In the genomic region with DNA sequence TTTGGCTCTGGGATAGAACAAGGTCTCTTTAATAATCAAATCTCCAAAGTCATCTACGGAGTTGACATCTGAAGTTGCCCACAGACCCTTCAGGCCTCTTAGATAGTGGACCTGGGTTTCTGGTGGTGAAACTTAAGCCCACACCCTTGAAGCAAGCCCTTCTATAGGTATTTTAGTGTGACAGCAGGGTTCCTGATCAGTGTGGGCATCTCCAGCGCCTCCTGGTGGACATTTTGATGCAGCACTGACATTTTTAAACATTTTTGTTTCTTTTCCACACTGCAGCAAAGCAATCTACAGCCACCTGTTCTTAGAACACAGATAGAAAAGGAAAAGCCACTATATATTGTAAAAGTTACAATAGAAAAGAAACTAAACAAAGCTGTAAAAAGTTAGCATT, we compare ENCODE assay signal across 8 mouse cellular contexts. TPM values are rescaled to one million over a fixed set of nuclear protein-coding genes. Genes with fewer than 3 reads are reported as not detected.
DNase-seq lines count a peak whose midpoint lies in the region; ATAC-seq lines count a peak whose summit lies in the region.

No protein-coding gene starts in this region.

- DNase-seq in gastrocnemius, adult 18-20 months (ENCODE audit: low spot score) = peak; percentile 9
- no peak for DNase-seq in gastrocnemius, postnatal 25 days
- DNase-seq in right cerebral cortex, postnatal 4 days = peak; percentile 6
- DNase-seq in right cerebral cortex, postnatal 25 days = no peak
- peak; percentile 22 for DNase-seq in embryo, embryonic 9.5 days (ENCODE audit: extremely low spot score)
- DNase-seq in lung, adult 18-20 months = peak; percentile 20 to 24
- DNase-seq in thymus, postnatal 4 days = peak; percentile 71

- ATAC-seq in cerebellum, adult (ENCODE audit: insufficient number of reproducible peaks, low FRiP score, low TSS enrichment) = no peak

RNA-seq across cellular contexts. Expression of a gene that starts 12.6 kb away (rescaled TPM):
- under 1 TPM in 1 of 2 experiments, not detected in 1; 0.09 TPM for total RNA-seq in gastrocnemius, adult 18-20 months (2021)
- under 1 TPM in 1 of 2 experiments, not detected in 1; 0.11 TPM for total RNA-seq in gastrocnemius, postnatal 25 days (2021)

RNA-seq across cellular contexts. Expression of a gene that starts 13.1 kb away (rescaled TPM):
- 1 to 10 TPM; 1.1 to 1.2 TPM for total RNA-seq in gastrocnemius, adult 18-20 months (2021)
- 1 to 10 TPM; 1.0 to 1.6 TPM for total RNA-seq in gastrocnemius, postnatal 25 days (2021)

RNA-seq across cellular contexts. Expression of a gene that starts 35.4 kb away (rescaled TPM):
- not detected for total RNA-seq in gastrocnemius, adult 18-20 months (2021)
- total RNA-seq in gastrocnemius, postnatal 25 days (2021) = not detected

RNA-seq across cellular contexts. Expression of a gene that starts 48.0 kb away (rescaled TPM):
- not detected for total RNA-seq in gastrocnemius, adult 18-20 months (2021)
- not detected for total RNA-seq in gastrocnemius, postnatal 25 days (2021)

RNA-seq across cellular contexts. Expression of a gene that starts 56.7 kb away (rescaled TPM):
- total RNA-seq in gastrocnemius, adult 18-20 months (2021) = under 1 TPM; 0.57 to 0.59 TPM
- total RNA-seq in gastrocnemius, postnatal 25 days (2021) = 1 to 10 TPM in 1 of 2 experiments, under 1 TPM in 1; 0.99 to 1.1 TPM

Comparison
In these comparisons a context has a peak if more than half of its experiments do, and no peak if none do; other contexts are left out.
1. DNase-seq: peak in gastrocnemius, adult 18-20 months (single experiment), right cerebral cortex, postnatal 4 days (single experiment), embryo, embryonic 9.5 days (single experiment), lung, adult 18-20 months (2 of 2) and thymus, postnatal 4 days (single experiment); none in gastrocnemius, postnatal 25 days (single experiment) and right cerebral cortex, postnatal 25 days (single experiment).